Mouse (Mus musculus) spleen, postnatal 4 days (tissue): ENCODE results near the gene Pak7.

Source experiments
- DNase-seq, 2 experiments: peaks; one replicate each; pipeline ENCODE4 v3.0.0; 2022; ENCODE audit warnings: low spot score in 2 of 2

The Pak7 gene

DNA sequence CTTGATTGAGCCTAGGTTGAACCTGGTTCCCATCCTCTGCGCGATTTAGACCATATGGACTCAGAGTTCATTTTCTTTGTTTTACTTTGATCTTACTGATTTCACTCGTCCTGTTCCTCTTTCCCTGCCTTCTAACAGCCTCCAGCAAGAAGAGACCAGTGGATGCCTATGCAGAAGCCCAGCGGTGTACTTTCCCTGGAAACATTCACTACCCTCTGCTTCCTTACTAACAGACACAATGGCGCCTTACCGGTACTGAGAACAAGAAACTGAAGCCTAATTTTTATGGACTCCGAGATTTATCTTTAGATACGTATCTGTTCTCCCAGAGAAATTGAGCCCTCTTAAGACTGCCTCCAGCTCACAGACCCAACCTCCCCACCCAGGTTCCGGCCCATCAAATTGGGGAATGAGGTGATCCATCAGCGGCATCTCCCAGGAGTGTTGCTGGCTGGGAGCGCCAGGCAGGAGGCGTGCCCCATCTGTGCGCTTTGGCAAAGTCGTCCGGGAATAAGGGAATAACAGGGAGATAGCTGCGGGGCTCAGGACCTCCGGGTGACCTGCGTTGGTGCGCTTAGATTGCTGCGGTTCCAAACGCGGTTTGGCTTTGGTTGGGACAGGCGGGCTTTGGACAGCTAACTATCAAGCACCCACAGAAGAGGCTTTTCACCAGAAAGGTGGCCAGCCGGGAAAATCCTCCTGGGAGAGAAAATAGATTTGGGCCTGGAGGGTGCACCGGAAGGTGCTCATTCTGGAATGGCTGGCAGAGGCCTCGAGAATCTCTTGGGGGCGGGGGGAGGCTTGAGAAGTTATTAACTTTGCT, 336.8 kb downstream of the Pak7 start:
- no peak for DNase-seq

DNA sequence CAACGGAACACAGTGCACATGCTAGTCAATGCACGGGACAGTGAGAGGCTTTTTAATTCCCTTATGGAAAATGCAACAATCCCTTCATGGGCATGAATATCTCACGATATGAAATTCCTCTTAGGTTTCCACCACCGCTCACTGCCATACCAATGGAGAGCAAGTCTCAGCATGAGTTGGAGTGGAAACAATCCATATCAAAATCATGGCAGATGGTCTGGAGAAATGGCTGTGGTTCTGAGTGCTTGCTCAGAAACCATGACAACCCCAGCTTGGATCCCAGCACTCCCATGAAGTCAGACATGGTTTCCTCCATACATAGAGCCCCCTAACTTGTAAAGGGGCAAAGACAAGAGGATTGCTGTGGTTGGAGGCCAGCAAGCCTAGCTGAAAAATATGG, 339.3 kb downstream of the Pak7 start:
- no peak for DNase-seq
